Comparison of ENCODE assay signal across 10 mouse cellular contexts in the genomic region with DNA sequence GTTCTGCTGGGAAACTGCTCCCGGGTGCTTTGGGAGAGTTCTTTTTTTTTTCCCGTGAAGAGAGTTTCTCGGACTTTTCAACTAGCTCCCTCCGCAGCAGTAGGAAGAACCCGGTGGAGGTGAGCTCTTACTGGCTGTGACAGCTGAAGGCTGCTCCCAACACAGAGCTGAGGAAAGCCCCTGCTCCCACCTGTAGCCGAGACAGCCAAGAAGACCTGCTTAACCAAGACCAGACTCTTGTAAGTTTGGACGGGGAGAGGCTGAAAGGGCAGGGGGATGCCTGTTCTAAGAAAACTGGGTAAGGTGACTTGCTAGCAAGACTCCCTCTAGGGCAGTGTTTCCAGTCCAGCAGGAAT. TPM values are rescaled to one million over a fixed set of nuclear protein-coding genes. Genes with fewer than 3 reads are reported as not detected.
A peak's percentile ranks its signal among the peaks of the same experiment; 100 is the strongest.
DNase-seq lines count a peak whose midpoint lies in the region; ATAC-seq lines count a peak whose summit lies in the region.
"Had no signal": no experiment of that assay in that cellular context is flagged by ENCODE, and none has a peak within 500 bp of the region (broad histone marks: within the 10 kb centered on the region; RNA-seq: fewer than 3 reads in every experiment).

No protein-coding gene starts in this region.

- no peaks in the 10 kb centered on the region for H3K27me3 ChIP-seq in kidney, embryonic 16.5 days (ENCODE audit: insufficient read depth, low read length)
- no peaks in the 10 kb centered on the region for H3K27me3 ChIP-seq in embryonic facial prominence, embryonic 14.5 days (replicated peaks; ENCODE audit: control insufficient read depth, insufficient read depth, low read length)
- H3K27me3 ChIP-seq in limb, embryonic 11.5 days (ENCODE audit: control insufficient read depth, insufficient read depth, low read length): no peaks in the 10 kb centered on the region
- no peaks in the 10 kb centered on the region; the same call in 1 of the 2 replicates for H3K27me3 ChIP-seq in neural tube, embryonic 13.5 days

- WGBS in kidney, embryonic 16.5 days: 0% methylated on average over 7 of the region's 7 CpGs
- WGBS in embryonic facial prominence, embryonic 14.5 days: 6% methylated on average over 4 of the region's 7 CpGs
- WGBS in limb, embryonic 11.5 days: 1% methylated on average over 7 of the region's 7 CpGs
- 1% methylated on average over 7 of the region's 7 CpGs for WGBS in neural tube, embryonic 13.5 days

- peak; percentile 66; the same call in 1 of the 2 replicates for ATAC-seq in kidney, embryonic 16.5 days (ENCODE audit: low FRiP score, low TSS enrichment)
- no peak for ATAC-seq in embryonic facial prominence, embryonic 14.5 days (ENCODE audit: low read depth)
- peak; percentile 36; the same call in 1 of the 2 replicates for ATAC-seq in limb, embryonic 11.5 days (ENCODE audit: insufficient number of reproducible peaks, low FRiP score, low TSS enrichment, low read depth)
- ATAC-seq in neural tube, embryonic 13.5 days (ENCODE audit: low read depth): no peak

- no peak for DNase-seq in kidney, postnatal 14 days
- DNase-seq in embryonic facial prominence, embryonic 14.5 days (ENCODE audit: low spot score): no peak
- peak; percentile 33 for DNase-seq in limb, embryonic 11.5 days (ENCODE audit: low spot score)
- no peak for DNase-seq in left cerebral cortex, postnatal 36 days (ENCODE audit: low spot score in 2 of 2)
- no peak for DNase-seq in layer of hippocampus, adult 9-11 months
- DNase-seq in gastrocnemius, postnatal 36 days: no peak
- DNase-seq: spleen, adult 18-20 months had no signal

- no peaks in the 10 kb centered on the region for H3K36me3 ChIP-seq in kidney, embryonic 16.5 days (ENCODE audit: insufficient read depth, low read length)
- H3K36me3 ChIP-seq in embryonic facial prominence, embryonic 14.5 days (ENCODE audit: control insufficient read depth, insufficient read depth, low read length): no peaks in the 10 kb centered on the region
- H3K36me3 ChIP-seq in limb, embryonic 11.5 days (ENCODE audit: control insufficient read depth, insufficient read depth, low read length): no peaks in the 10 kb centered on the region
- H3K36me3 ChIP-seq in neural tube, embryonic 13.5 days: no peaks in the 10 kb centered on the region

- peak overlapping the region; percentile 58 for H3K4me2 ChIP-seq in kidney, embryonic 16.5 days (replicated peaks; ENCODE audit: low read depth, low read length)
- peak overlapping the region; percentile 56 for H3K4me2 ChIP-seq in embryonic facial prominence, embryonic 14.5 days (ENCODE audit: low read depth, low read length)
- H3K4me2 ChIP-seq in limb, embryonic 11.5 days (ENCODE audit: low read depth, severe bottlenecking): peak overlapping the region; percentile 77
- H3K4me2 ChIP-seq in neural tube, embryonic 13.5 days: peak overlapping the region; percentile 48

- H3K4me3 ChIP-seq in kidney, embryonic 16.5 days (ENCODE audit: low read length): peak overlapping the region; percentile 52
- H3K4me3 ChIP-seq in embryonic facial prominence, embryonic 14.5 days (ENCODE audit: low read depth, low read length): peak overlapping the region; percentile 32
- H3K4me3 ChIP-seq in limb, embryonic 11.5 days (ENCODE audit: low read depth, low read length): peak overlapping the region; percentile 28
- peak overlapping the region; percentile 11; the same call in 1 of the 2 replicates for H3K4me3 ChIP-seq in neural tube, embryonic 13.5 days

- intact Hi-C loops in left cerebral cortex, postnatal 36 days (cut with DNase I): no loop called here
- intact Hi-C loops in gastrocnemius, postnatal 36 days (cut with DNase I): no loop called here

- peaks cover 5% of the 10 kb centered on the region; the same call in 1 of the 2 replicates for H3K4me1 ChIP-seq in kidney, embryonic 16.5 days (ENCODE audit: insufficient read depth, low read length)
- H3K4me1 ChIP-seq in embryonic facial prominence, embryonic 14.5 days (ENCODE audit: control insufficient read depth, insufficient read depth, low read length): no peaks in the 10 kb centered on the region
- H3K4me1 ChIP-seq in limb, embryonic 11.5 days (ENCODE audit: control insufficient read depth, insufficient read depth, low read length): no peaks in the 10 kb centered on the region
- H3K4me1 ChIP-seq in neural tube, embryonic 13.5 days (replicated peaks): peaks cover 6% of the 10 kb centered on the region; the same call in 1 of the 2 replicates

- H3K9ac ChIP-seq in kidney, embryonic 16.5 days (replicated peaks; ENCODE audit: low read length): peak overlapping the region; percentile 43
- H3K9ac ChIP-seq in embryonic facial prominence, embryonic 14.5 days (ENCODE audit: low read depth, low read length): peak overlapping the region; percentile 45
- no peak overlapping the region; the same call in 1 of the 2 replicates for H3K9ac ChIP-seq in limb, embryonic 11.5 days (ENCODE audit: low read length)
- peak overlapping the region; percentile 9; the same call in 1 of the 2 replicates for H3K9ac ChIP-seq in neural tube, embryonic 13.5 days

- H3K9me3 ChIP-seq in kidney, embryonic 16.5 days (ENCODE audit: low read length): no peaks in the 10 kb centered on the region
- H3K9me3 ChIP-seq in embryonic facial prominence, embryonic 14.5 days (ENCODE audit: control insufficient read depth, low read length): no peaks in the 10 kb centered on the region
- no peaks in the 10 kb centered on the region for H3K9me3 ChIP-seq in limb, embryonic 11.5 days (ENCODE audit: control insufficient read depth, low read length)
- no peaks in the 10 kb centered on the region for H3K9me3 ChIP-seq in neural tube, embryonic 13.5 days

- H3K27ac ChIP-seq in kidney, embryonic 16.5 days (ENCODE audit: low read length): no peak overlapping the region
- H3K27ac ChIP-seq in embryonic facial prominence, embryonic 14.5 days (replicated peaks; ENCODE audit: low read depth, low read length): no peak overlapping the region
- H3K27ac ChIP-seq in limb, embryonic 11.5 days (replicated peaks; ENCODE audit: low read depth, low read length): no peak overlapping the region
- no peak overlapping the region for H3K27ac ChIP-seq in neural tube, embryonic 13.5 days (replicated peaks)
- H3K27ac ChIP-seq: macrophage had no signal

RNA-seq across cellular contexts. Expression of a gene that starts 0.3 kb away (rescaled TPM):
- polyA plus RNA-seq in kidney, embryonic 16.5 days (2015; fragmentation: Nextera tagmentation; extraction: Ambion mirVana): 2.2 TPM in 2 replicates
- polyA plus RNA-seq in embryonic facial prominence, embryonic 14.5 days (2014; fragmentation: Nextera tagmentation; extraction: Ambion mirVana): 0.50 and 0.86 TPM in 2 replicates
- polyA plus RNA-seq in limb, embryonic 11.5 days (2014; fragmentation: Nextera tagmentation; extraction: Ambion mirVana): 0.59 and 0.98 TPM in 2 replicates
- polyA plus RNA-seq in neural tube, embryonic 13.5 days (2015; fragmentation: Nextera tagmentation; extraction: Ambion mirVana): 0.32 and 0.57 TPM in 2 replicates
- total RNA-seq in left cerebral cortex, postnatal 36 days (2021): not detected
- total RNA-seq in gastrocnemius, postnatal 36 days (2021): not detected
- polyA plus RNA-seq: macrophage had no signal

Comparison
In these comparisons a context has a peak if more than half of its experiments do, and no peak if none do; other contexts are left out.
1. ATAC-seq: peak in kidney, embryonic 16.5 days (single experiment) and limb, embryonic 11.5 days (single experiment); none in embryonic facial prominence, embryonic 14.5 days (single experiment) and neural tube, embryonic 13.5 days (single experiment).
2. Peak in every context shown above with its lines, with median percentiles within 50 percentile points of each other: H3K4me2 ChIP-seq and H3K4me3 ChIP-seq.